Mouse (Mus musculus) ES-E14 (cell line): ENCODE measurements around the gene Cmpk1.

Experiments
- CHD2 ChIP-seq: IDR thresholded peaks from 2 replicates; pipeline ENCODE4 v1.6.1; 2014; ENCODE audit warnings: mild to moderate bottlenecking, low read depth, low read length, inconsistent platforms
- MAFK ChIP-seq: IDR thresholded peaks from 2 replicates; pipeline ENCODE4 v1.6.1; 2014; ENCODE audit warnings: mild to moderate bottlenecking, low read depth, low read length, inconsistent platforms; ENCODE audit not compliant: insufficient read depth
- ZC3H11A ChIP-seq: IDR thresholded peaks from 2 replicates; pipeline ENCODE4 v1.6.1; 2012; ENCODE audit warnings: low read depth, mild to moderate bottlenecking, inconsistent platforms, low read length, borderline replicate concordance
- ZNF384 ChIP-seq: IDR thresholded peaks from 2 replicates; pipeline ENCODE4 v1.6.1; 2012; ENCODE audit warnings: low read depth, low read length, inconsistent platforms

GRCm38 (mm10) chr4:115035043-115035442 lies 48.0 kb upstream of the Cmpk1 start:
- no peak for TF ChIP-seq ZC3H11A
- TF ChIP-seq CHD2: no peak
- no peak for TF ChIP-seq MAFK
- TF ChIP-seq ZNF384: no peak
